Mouse (Mus musculus) cerebellum, adult 9-11 months (tissue): ENCODE measurements around the gene Ppp1r35.
"Not testable (repeated sequence)": the region's sequence is repeated elsewhere in the genome, so short reads cannot be mapped to it uniquely, and the experiment has no call there.

Experiments
- DNase-seq: peaks from one replicate; pipeline ENCODE4 v3.0.0; 2022

Ppp1r35 gene

DNA sequence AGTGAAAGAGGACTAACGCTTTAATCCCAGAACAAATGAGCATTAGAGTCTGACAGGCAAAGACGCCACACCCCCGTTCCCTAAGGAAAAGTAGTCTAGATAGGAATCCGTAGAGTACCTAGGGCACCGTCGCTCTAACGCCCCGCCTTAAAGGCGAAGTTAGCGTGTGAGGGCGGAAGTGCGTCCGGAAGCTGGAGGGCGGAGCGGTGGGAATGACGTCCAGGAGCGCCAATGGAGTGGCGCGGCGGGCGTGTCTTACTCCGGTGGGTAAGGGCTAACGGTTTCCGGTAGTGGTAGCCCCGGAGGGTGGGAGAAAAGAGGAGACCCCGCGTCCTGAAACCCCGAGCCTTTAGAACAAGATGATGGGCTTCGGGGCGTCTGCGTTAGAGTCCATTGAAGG, at the start of gene Ppp1r35:
Gene Ppp1r35 (plus strand): TSS at position 215 of the 400 bp plus-strand sequence.
- DNase-seq: peak; percentile 96

DNA sequence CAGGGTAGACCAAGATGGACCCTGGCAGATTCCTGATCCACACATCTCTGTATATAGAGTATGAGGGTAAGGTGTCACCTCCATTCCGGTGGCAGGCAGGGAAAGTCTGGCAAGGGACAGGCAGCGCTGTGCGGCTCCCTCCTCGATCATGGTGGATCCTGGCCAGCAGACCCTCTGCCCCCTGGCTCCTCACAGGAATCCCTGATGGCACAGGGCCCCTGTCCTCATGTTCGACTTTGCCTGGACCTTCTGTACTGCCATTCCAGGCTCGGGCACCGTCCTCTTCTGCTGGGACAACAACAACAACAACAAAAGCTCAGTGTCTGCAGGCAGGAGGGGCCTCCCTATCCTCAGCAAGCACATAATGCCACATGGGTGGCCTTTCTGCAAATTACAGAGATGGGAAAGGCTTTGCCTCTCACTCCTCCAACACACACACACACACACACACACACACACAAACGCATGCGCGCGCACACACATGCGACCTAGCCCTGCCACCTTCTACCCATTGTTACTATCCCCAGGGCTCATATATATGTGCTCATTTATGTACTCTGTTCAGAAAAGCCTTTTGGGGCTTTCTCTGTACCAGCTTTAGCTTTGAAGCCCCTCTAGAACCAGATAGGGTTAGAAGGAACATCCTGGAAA, 44.9 kb upstream of the Ppp1r35 start:
- DNase-seq: peak; percentile 10

DNA sequence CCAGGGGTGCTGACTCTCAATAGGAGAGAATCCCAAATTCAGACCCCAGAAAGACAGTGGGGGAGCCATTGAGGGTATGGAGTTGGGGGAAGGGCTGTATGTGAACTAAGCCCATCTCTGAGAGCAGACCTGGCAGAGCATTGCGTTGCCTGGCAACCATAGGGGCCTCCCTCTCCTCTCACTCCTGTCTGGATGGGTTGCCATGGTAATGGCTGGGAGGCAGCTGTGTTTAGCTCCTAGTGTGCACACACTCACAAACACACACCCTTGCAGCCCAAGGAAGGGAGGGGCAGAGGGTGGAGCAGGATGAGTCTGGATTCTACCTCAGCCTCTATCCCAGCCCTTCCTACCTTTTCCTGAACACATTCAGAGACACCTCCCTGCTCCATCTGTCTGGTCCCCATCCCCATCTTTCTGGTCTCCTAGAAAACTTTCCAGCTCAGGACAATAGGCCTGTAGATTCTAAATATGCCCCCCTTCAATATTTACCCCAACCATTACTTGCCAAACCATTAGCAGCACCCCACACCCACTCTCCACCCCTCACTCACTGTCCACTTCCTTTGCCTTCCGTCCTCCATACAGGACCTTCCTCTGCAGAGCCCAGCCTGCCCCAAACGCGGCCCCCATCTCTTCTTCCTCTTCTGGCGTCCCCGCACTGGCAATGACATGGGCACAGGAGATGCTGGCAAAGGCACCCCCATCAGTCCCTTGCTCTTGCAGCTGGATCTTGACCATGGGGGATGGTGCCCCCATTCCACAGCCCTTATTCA, 44.2 kb upstream of the Ppp1r35 start:
- peak; percentile 25 for DNase-seq

DNA sequence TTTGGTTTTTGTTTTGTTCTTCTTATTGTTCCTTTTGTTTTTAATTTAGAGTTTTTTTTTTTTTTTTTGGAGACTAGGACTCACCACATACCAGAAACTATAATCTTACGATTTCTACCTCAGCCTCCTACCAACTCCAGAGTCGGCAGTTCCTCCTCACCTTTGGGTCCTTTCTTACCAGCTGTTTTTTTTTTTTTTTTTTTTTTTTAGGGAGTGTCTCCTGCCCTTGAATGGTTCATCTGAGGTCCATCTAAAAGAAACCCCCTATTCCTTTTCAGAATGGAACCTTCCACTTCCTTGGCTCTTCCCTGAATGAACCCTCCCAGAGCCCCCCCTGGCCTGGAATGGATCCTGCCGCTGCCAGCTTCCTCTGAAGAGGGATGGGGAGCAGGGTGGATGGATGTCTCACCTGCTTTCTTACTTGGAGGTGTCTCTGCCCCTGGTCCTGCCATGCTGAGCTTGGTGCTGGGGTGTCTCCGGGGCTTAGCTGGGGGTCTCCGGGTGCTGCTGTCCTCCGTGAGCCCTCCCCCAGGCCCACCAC, 41.2 kb upstream of the Ppp1r35 start:
- no peak for DNase-seq

DNA sequence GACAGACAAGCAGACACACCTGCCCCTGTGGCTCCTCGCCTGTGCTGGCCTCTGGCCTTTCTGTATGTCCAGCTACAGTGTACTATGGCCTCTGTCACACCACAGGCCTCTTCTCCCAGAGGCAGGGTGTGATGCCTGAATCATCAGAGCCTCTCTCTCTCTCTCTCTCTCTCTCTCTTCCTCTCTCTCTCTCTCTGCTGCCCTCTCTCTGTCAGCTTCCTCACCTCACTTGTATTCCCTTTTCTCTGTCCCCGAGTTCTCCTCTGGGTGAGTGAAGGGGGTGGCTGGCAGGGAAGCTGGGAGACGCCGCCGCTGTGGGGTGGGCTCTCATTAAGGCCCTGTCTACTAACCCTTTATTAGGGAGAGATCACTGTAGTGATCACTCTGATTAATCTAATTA, 40.1 kb upstream of the Ppp1r35 start:
- peak; percentile 28 for DNase-seq

DNA sequence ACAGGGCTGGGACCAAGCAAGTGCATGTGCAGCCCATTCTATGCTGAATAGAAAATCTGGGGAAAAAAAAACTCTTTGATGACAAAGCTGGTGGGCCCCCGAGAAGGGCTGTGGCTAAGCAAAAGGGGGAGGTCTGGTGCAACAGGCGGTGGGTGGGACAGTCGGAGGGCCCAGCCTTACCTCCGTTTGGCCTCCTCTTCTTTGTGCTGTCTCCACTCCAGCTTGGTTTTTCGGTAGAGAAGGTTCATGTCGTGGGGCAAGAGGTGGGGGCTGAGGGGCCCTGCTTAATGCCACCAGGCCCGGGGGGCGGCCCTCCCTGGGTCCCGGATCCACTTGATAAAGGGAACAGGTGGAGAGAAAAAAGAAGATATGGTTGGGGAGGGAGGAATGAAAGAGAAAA, 39.2 kb upstream of the Ppp1r35 start:
- DNase-seq: peak; percentile 51

DNA sequence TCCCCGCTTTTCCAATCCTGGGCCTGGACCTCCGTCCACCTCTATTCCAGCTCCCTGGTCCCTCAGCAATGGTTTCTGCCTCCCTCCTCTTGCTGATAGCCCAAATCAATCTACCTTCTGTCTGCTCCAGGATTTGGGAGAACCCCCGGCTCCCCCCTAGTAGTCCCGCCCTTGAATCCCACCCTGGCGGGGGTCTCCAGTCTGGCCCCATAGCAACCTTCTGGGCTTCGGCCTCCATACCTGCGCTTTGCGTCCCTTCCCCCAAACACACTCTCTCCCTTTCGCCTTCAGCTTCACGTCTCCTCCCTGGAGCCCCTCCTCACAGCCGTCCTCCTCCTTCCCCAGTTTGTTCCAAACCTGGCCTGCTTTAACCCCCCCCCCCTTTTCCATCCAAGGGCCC, 38.1 kb upstream of the Ppp1r35 start:
- DNase-seq: no peak

DNA sequence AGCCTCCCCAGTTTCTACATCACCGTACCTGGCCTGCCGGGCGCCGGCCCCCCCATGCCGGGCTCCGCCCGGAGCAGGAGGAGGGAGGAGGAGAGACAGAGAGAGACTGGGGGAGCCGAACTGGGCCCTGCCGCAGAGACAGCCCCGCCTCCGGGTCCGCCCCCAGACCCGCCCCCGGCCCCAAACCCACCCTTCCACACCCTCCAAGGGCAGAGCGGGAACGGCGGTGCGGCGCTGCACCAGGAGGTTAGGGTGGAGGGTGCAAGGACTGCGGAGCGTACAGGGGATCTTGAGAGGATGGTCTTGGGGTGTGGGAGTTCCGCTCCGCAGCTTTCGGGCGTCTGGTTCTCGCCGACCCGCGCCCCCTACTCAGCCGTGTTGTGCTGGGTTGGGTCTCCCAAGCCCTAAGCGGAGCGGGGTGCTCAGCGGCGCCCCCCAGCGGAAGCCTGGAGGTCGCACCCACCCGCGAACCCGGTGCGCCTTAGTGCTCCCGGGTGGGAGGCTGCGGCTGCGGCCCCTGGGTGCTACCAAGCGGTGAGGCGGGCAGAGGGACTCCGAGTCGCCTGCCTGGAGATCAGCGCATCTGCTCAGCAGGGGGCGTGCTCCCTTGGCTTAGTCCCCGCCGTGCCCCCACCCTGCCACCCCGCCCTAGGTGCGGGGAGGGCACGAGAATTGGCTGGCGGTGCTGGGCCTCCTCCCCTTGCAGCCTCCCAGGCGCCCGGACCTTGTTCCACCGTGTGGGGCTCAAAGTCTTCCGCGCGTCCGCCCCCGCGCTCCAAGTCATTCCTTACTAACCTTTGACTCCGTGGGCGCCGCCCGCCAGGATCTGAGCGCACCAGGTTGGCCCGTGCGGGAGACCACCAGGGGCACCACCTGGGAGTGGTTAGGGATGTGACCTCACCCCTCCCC, 37.4 kb upstream of the Ppp1r35 start, which contains the start of gene Nyap1:
Gene Nyap1 (minus strand): TSS at position 585 of the 909 bp plus-strand sequence.
- peak; percentile 89 for DNase-seq

DNA sequence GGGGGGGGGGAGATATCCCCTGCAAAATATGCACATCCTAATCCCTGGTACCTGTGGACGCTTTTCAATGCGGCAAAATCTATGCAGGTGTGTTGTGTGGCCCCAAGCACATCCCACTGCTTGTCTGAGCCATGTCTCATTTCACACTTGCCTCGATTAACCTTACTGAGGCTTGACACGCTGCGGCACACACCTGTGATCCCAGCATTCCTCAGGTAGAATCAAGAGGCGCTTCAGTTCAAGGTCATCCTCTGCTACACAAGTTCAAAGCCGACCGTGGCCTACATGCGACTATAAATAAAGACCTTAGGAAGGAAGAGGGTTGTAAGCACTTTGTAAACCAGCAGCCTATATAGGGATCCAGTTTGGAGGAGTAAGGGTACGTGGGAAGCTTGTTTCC, 36.6 kb upstream of the Ppp1r35 start:
- DNase-seq: peak; percentile 54

DNA sequence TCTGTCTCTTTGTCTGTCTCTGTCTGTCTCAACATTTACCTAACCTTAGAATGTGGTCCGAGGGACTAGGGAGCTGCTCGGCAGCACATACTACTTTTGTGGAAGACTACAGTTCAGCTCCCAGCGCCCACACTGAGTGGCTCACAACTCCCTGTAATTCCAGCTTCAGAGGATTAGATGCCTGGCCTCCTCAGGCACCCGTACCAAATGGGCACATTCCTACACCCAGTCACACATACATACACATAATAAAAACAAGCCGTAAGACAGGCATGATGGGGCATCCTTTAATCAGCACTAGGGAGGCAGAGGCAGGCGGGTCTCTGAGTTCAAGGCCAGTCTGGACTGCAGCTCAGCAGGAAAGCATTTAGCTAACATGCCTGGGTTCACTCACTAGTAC, 35.8 kb upstream of the Ppp1r35 start:
- DNase-seq: peak; percentile 33

DNA sequence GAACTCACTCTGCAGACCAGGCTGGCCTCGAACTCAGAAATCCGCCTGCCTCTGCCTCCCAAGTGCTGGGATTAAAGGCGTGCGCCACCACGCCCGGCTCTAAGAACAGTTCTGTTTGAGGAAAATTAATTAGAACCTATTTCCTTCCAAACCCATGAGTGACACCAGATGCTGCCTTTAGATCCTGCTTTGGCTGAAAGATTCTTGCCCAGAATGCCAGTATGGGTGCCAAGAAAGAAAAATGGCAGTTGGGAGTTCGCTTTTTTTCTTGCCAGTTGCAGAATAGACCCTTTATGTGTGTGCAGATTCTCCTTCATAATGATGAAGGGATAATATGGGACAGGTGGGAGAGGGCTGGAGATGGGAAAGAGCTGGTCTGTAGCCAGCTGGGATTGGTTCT, 34.5 kb upstream of the Ppp1r35 start:
- peak; percentile 32 for DNase-seq

DNA sequence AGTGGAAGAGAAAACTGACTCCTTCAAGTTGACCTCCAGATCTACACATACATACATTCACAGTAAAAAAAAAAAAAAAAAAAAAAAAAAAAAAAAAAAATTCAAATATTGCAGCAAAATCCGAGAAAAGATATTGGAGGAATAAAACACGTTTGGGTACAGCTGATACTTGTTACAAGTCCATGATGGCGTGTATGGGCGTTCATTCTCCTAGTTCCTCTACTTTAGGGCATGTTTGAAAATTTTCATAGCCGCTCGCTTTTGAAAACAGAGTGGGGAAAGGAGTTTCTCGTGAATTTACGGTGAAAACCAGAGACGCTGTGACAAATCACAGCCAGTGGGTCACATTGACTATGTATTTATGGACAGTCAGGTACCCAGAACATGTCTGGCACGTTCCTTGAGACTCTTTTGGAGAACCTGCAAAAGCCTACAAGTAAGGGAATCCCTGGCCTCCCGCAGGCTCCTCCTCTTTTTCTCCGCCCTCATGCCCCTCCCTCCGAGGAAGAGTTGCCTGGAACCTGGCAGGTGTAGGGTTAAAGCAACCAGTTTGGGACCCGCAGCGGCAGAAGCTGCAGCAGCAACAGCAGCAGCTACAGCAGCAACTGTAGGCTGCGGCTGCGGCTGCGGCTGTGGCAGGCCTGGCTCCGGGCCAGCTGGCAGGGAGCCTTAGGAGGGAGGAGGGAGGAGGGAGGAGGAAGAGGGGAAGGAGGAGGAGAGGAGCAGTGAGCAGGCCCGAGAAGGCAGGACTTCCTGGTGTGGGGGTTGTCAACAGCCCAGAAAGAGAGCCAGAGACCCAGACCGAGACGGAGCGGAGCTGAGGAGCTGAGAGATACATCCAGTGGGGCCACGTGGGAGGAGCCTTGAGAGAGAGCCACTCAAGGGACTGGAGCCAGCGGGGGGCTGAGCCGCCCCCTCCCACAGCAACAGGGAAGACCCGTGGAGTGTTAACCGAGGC, 33.2 kb upstream of the Ppp1r35 start, which contains the start of gene Tsc22d4:
Gene Tsc22d4 (plus strand): TSS at position 517 of the 958 bp plus-strand sequence.
- DNase-seq: peak; percentile 92

DNA sequence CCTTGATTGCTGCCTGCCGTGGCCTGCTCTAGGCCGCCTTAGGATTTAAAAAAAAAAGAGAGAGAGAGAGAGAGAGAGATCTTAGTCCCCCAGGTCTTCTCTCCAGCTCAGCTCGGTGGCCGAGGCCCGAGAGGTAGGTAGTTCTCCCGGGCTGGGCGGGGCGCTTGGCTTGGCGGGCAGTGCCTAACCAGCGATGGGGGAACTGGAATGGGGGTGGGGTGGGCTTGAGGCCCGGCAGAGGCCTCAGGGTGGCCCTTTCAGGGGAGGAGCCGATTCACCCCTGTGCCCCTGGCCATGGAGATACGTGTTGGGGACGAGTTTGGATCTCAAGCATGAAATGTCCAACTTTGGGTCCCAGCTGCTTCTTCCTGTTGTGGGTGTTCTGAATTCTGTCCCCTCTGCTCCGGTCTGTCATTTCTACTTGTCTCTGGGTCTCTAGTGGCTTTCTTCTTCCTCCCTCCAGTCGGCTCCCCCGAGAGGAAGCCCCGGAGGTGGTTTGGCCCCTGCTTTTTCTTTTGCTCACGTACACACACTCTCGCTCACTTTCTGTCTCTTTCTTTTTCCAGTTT, 32.3 kb upstream of the Ppp1r35 start:
- peak; percentile 73 for DNase-seq

DNA sequence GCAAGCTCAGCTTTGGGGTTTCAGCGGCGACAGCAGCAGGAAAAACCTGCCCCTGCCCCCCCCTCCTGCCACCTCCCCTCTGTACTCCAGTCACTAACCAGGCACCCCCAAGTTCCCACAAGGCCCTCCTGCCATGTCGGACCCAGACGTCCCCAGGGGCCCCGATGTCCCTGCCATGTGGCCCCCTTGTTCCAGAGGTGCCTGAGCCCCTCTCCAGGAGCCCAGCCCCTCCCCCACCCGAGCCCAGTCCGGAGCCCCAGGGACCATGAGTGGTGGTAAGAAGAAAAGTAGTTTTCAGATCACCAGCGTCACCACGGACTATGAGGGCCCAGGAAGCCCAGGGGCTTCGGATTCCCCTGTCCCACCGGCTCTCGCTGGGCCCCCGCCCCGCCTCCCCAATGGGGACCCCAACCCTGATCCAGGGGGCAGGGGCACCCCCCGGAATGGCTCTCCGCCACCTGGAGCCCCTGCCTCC, 31.8 kb upstream of the Ppp1r35 start:
- DNase-seq: peak; percentile 67

DNA sequence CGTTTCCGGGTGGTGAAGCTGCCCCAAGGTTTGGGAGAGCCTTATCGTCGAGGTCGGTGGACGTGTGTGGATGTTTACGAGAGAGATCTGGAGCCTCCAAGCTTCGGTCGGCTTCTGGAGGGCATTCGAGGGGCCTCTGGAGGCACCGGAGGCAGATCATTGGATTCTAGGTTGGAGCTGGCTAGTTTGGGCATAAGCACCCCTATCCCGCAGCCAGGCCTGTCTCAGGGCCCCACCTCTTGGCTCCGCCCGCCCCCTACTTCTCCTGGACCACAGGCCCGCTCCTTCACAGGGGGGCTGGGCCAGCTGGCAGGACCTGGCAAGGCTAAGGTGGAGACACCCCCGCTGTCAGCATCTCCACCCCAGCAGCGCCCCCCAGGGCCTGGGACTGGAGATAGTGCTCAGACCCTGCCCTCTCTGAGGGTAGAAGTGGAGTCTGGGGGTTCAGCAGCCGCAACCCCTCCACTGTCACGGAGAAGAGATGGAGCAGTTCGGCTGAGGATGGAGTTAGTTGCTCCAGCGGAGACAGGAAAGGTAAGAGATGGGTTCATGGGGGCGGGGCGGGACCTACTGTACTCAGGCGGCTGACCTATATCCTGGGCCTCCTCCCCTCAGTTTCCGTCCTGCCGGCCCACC, 31.2 kb upstream of the Ppp1r35 start:
- peak; percentile 84 for DNase-seq

DNA sequence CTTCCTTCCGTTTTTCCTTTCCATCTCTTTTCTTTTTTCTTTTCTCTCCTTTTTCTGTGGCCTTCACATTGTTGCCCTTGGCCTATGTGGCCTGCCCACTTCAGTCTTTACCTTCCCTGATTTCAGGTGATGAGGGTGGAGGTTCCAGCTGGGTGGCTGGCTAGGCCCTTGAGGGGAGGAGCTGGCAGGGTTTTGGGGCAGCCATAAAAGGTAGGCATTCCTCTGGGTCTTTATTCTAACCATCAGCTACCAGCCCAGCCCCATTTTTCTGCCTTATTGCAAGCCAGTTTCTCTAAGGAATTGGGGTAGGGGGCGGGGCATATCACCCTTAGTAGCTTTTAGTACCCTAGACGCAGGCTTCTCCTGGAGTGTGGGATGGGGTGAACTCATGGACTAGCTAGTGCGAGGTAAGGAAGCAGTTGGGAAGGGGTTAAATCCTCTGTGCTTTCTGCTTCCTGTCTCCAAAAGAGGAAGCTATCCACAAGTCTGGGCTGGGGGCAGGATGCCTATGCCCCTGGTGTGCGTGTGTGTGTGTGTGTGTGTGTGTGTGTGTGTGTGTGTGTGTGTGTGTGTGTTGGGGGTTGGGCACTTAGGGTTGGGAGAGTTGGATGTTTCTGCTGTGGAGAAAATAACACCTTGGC, 30.4 kb upstream of the Ppp1r35 start:
- peak; percentile 55 for DNase-seq

DNA sequence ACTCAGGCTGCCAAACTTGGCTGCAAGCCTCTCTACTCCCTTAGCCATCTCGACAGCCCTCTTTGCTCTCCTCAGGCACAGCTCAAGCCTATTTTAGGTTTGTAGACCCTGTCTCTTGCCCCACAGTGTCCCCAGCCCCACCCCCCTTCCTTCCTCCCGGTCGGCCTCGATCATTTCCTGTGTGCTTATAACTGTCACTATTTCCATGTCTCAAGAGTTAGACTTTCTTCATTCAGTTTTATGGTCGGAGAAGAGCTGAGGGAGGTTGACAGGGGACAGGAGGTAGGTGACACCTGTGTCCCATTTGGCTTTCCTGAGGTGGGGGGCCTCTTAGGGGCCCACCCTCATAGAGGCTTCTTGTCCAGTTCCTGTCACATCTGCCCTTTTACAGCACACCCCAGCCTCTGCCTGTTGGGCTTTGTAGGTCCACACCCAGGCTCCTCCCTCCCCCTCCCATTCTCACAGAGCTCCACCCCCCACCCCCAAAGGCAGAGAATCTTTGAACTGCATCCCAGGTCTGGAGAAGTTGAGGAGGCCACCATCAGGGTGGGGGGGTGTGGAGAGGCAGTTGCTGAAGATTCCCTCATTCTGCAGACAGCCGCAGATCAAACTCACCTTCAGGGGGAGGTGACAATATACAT, 29.3 kb upstream of the Ppp1r35 start:
- no peak for DNase-seq

DNA sequence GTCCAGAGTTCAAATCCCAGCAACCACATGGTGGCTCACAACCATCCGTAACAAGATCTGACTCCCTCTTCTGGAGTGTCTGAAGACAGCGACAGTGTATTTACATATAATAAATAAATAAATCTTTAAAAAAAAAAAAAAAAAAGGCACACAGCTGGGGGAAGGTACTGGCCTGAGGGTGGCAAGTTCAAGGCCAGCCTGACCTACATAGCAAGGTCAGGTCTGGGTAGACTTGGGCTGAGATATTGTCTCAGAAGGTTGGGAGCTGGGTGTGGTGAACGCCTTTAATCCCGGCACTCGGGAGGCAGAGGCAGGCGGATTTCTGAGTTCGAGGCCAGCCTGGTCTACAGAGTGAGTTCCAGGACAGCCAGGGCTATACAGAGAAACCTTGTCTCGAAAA, 28.4 kb upstream of the Ppp1r35 start:
- not testable (repeated sequence) for DNase-seq

DNA sequence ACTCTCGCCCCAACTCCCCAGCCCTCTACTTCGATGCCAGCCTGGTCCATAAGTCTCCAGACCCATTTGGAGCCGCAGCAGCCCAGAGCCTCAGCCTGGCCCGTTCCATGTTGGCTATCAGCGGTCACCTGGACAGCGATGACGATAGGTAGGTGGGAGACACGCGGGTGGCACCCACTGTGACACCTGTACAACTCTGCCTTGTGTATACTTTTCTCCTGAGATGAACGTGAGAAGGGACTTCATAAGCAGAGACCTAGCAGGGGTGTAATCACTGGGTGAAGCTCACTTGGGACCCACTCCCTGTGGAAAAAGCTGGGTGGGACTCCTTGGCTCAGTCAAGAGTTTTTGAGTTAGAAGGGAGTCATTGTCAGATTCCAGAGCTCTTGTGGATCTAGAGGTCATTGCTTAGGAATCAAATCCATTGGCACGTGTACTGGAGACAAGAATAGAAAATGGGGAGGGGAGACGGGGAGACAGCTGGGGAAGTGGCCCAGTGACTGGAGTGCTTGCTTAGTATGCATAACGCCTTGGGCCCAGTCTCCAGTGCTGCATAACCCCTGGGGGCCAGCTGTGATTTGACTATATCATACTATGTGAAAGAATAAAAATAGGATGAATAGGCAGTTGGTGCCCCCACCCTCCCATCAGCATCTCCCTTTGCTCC, 27.3 kb upstream of the Ppp1r35 start:
- DNase-seq: no peak
